Mouse (Mus musculus) spleen, adult 2 months (tissue): Measurements from ENCODE around the gene Ankar. TPM values are rescaled to one million over a fixed set of nuclear protein-coding genes. Genes with fewer than 3 reads are reported as not detected.

ENCODE experiments used
- DNase-seq, 2 experiments: peaks; one replicate each; pipeline versions ENCODE4 v3.0.0 to v3.0.0-alpha.2; 2012 to 2021; ENCODE audit warnings: low spot score in 2 of 2, low read depth in 1 of 2
- H3K27ac ChIP-seq: fragments of 200-500 bp; 2 replicates; pipeline ENCODE4 v1.5.1; 2012; ENCODE audit warnings: low read length, inconsistent platforms; ENCODE audit not compliant: insufficient read depth
- H3K27me3 ChIP-seq: fragments of 200-500 bp; 2 replicates; pipeline ENCODE4 v1.6.1; 2012; ENCODE audit warnings: mild to moderate bottlenecking, moderate library complexity, low read length, inconsistent platforms; ENCODE audit not compliant: control insufficient read depth, insufficient read depth
- H3K36me3 ChIP-seq: fragments of 200-500 bp; 2 replicates; pipeline ENCODE4 v1.6.1; 2012; ENCODE audit warnings: mild to moderate bottlenecking, low read length, inconsistent platforms; ENCODE audit not compliant: control insufficient read depth, insufficient read depth
- H3K4me1 ChIP-seq: fragments of 200-500 bp; 2 replicates; pipeline ENCODE4 v1.6.1; 2011; ENCODE audit warnings: inconsistent platforms; ENCODE audit not compliant: control insufficient read depth, insufficient read depth, insufficient read length
- H3K4me3 ChIP-seq: fragments of 200-500 bp; 2 replicates; pipeline ENCODE4 v1.5.1; 2011; ENCODE audit warnings: mild to moderate bottlenecking, inconsistent platforms; ENCODE audit not compliant: insufficient read depth, insufficient read length; ENCODE audit errors: extremely low read depth
- CTCF ChIP-seq: fragments of 200-500 bp; IDR thresholded peaks from 2 replicates; pipeline ENCODE4 v1.5.1; 2011; ENCODE audit warnings: mild to moderate bottlenecking, inconsistent platforms; ENCODE audit not compliant: insufficient read depth, insufficient read length, insufficient replicate concordance; ENCODE audit errors: extremely low read depth
- POLR2A ChIP-seq: fragments of 200-500 bp; IDR thresholded peaks from 2 replicates; pipeline ENCODE4 v1.6.1; 2011; ENCODE audit warnings: low read depth, low read length, inconsistent platforms
- WGBS: fragments of 180-500 bp; shearing (Covaris S2); methylation state at CpG from one replicate; pipeline ENCODE4 v1.1.7; 2018; 5-methylcytosine and 5-hydroxymethylcytosine counted together
- polyA plus RNA-seq: library from polyadenylated mRNA; depleted of rRNA; stranded (reverse); fragments of >200 nt; gene quantifications from 2 replicates; pipeline ENCODE4 v1.2.3, GENCODE M21; 2012

Ankar gene
- polyA plus RNA-seq, 1 experiment: not detected

DNA sequence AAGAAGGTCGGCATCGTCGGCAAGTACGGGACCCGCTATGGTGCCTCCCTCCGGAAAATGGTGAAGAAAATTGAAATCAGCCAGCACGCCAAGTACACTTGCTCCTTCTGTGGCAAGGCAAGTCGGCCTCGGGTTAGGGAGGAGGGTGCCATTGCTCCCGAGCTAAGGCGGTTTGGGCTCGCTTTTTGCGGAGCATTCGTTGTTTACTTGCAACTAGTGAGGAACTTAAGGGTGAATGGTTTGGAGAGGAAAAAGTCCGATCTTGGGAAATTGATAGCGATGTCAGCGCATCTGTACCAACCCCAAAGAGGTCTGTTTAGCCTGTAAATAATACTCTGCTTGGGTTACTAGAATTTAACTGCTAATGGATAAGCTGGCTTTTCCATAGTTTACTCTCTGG, 11.3 kb upstream of the Ankar start:
- WGBS: 1% methylated on average over 17 of the region's 17 CpGs
- Histone ChIP-seq H3K27me3 (no peaks in the 10 kb centered on the region), H3K4me1 (no peaks in the 10 kb centered on the region; the same call in 1 of the 2 replicates), H3K36me3 (peaks cover 16% of the 10 kb centered on the region), H3K27ac (peak overlapping the region; percentile 73), H3K4me3 (peak overlapping the region; percentile 76)
- no peak for TF ChIP-seq CTCF
- TF ChIP-seq POLR2A: no peak
- no peak for DNase-seq

DNA sequence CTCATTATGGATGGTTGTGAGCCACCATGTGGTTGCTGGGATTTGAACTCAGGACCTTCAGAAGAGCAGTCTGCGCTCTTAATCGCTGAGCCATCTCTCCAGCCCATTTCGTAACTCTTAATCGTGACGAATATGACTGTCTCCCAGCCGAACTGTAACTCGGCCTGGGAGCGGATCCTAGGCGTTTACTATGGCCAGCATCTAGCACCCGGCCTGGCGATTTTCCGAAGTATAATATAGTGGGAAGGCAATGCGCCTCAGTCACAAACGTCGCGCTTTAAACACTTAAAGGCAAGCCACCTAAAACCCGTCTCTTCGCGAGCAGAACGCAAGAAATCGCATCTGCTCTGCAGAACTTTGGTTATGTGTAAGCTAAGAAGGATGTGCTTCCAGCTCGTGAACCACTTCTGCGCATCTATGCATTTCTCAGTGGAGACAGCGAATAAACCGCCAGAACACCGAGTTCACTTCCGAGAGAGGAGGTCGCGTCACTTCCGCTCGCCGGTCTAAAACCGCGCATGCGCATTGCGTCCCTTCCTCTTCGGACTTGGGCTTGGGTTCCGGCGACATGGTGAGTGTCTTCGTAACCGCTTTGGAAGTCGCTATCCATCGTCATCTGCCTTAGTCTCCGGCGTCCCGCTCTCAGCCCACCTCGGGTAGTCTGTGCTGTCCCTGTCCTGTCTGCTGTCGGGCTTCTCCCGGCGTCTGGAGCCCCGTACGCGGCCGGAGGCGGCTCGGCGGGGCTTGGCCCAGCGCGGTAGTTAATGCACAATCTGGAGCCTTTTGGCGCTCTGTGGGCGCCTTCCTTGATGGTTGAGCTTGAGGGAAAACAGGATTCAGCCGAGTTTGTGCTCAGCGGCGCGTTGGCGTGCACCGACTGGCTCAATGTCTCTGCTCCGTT, 10.6 kb upstream of the Ankar start, which contains the start of gene Rpl37a:
Rpl37a (plus strand) TSS at position 538 of the 901 bp plus-strand sequence.
- Histone ChIP-seq H3K27me3 (no peaks in the 10 kb centered on the region), H3K36me3 (peaks cover 16% of the 10 kb centered on the region), H3K27ac (peak within 1 kb of the TSS; percentile 73), H3K4me1 (no peaks in the 10 kb centered on the region; the same call in 1 of the 2 replicates), H3K4me3 (peak within 1 kb of the TSS; percentile 76)
- TF ChIP-seq POLR2A (peak; percentile 79), CTCF (no peak)
- DNase-seq: peak; percentile 89 to 91
- WGBS: 4% methylated on average over 68 of the region's 68 CpGs

DNA sequence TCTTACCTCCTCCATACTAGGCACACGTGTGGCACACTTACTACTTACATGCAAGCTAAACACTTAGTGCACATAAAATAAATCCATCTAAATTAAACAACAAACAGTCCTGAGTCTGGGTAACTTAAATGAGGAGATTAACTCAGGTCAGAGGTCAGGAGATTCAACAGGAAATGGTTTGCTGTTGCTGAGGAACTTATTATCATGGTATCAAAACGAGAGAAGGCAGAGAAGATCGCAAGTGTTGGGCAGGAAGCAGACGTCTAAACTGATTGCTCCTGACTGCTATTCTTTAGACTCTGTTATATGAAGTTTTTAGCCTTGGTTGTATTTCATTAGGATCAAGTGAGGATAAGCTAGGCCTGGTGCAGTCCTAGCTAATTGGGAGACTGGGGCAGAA, 7.1 kb upstream of the Ankar start:
- Histone ChIP-seq H3K4me3 (no peak overlapping the region), H3K27ac (no peak overlapping the region), H3K4me1 (no peaks in the 10 kb centered on the region; the same call in 1 of the 2 replicates), H3K36me3 (no peaks in the 10 kb centered on the region), H3K27me3 (no peaks in the 10 kb centered on the region)
- no peak for DNase-seq
- 38% methylated on average over 4 of the region's 4 CpGs for WGBS
- TF ChIP-seq POLR2A (no peak), CTCF (no peak)

DNA sequence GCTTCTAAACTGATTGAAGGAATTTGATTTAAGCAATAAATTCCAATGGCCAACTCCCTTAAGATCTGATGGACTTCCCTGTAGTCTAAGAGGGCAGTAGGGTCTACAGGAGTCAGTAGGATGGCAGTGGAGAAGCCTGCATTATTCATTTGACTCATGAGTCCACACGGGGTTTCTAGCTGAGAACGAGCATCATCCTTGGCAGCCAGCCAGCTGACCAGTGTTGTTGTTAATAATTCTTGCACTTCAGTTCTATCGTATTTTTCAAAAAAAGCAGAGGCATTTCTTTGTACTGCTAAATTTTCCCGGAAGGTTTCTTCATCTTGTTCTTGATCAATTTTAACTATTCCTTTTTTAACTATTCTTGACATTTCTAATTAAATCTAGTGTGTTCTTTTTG, 1.7 kb downstream of the Ankar start:
- WGBS: 82% methylated on average over 4 of the region's 4 CpGs
- H3K4me1 ChIP-seq: no peaks in the 10 kb centered on the region
- DNase-seq: no peak
- no peak overlapping the region for H3K4me3 ChIP-seq
- H3K27ac ChIP-seq: no peak overlapping the region
- TF ChIP-seq POLR2A (no peak), CTCF (no peak)
- H3K27me3 ChIP-seq: no peaks in the 10 kb centered on the region
- H3K36me3 ChIP-seq: no peaks in the 10 kb centered on the region

DNA sequence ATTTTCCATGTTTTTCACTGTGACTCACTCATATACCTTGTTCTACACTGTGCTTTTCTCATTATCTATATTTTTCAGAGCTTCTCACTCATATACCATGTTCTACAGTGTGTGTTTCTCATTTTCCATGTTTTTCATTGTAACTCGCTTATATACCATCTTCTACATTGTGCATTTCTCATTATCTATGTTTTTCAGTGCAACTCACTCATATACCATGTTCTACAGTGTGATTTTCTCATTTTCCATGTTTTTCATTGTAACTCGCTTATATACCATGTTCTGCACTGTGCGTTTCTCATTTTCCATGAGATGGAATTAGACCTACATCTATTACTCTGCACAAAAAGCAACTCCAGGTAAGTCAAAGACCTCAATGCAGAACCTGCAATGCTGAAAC, 4.1 kb downstream of the Ankar start:
- TF ChIP-seq CTCF: no peak
- Histone ChIP-seq H3K4me1 (no peaks in the 10 kb centered on the region), H3K27ac (no peak overlapping the region), H3K27me3 (no peaks in the 10 kb centered on the region), H3K4me3 (no peak overlapping the region), H3K36me3 (no peaks in the 10 kb centered on the region)
- DNase-seq: peak in 1 of 2 experiments; percentile 21
- WGBS: 50% methylated on average over 3 of the region's 3 CpGs

DNA sequence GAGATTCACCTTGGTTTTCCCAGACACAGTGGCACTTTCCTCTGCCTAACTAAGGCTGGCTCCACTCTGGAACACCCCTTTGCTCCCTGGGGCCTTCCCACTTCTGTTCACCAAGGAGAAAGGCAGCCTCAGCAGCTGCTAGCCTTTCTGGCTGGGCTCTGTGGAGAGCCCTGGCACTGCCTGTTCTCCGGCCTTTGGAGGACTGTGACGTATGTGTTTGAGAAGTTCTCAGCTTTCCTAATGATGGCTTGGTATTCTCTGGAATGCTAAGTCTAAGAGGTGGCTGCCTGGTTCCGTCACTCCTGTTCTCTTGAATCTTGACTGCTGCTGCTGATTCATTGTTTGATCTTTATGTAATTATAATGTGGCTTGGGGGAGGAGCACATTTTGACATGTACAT, 27.3 kb downstream of the Ankar start:
- H3K27me3 ChIP-seq: no peaks in the 10 kb centered on the region
- no peak overlapping the region for H3K4me3 ChIP-seq
- 84% methylated on average over 3 of the region's 3 CpGs for WGBS
- no peak overlapping the region for H3K27ac ChIP-seq
- H3K4me1 ChIP-seq: no peaks in the 10 kb centered on the region
- no peak for TF ChIP-seq CTCF
- TF ChIP-seq POLR2A: no peak
- no peak for DNase-seq
- no peaks in the 10 kb centered on the region for H3K36me3 ChIP-seq

DNA sequence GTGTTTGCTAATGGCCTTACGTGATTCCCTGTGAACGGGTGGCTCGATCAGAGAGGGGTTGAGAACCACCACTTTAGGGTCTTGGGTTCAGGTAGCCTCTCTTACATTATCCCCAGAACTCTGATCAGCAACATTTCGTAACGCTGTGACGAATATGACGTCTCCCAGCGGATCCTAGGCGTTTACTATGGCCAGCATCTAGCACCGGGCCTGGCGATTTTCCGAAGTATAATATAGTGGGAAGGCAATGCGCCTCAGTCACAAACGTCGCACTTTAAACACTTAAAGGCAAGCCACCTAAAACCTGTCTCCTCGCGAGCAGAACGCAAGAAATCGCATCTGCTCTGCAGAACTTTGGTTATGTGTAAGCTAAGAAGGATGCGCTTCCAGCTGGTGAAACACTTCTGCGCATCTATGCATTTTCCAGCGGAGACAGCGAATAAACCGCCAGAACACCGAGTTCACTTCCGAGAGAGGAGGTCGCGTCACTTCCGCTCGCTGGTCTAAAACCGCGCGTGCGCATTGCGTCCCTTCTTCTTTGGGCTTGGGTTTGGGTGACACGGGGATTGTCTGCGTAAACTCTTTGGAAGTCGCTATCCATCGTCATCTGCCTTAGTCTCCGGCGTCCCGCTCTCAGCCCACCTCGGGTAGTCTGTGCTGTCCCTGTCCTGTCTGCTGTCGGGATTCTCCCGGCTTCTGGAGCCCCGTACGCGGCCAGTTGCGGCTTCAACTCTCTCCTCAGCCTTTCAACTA, 59.5 kb downstream of the Ankar start:
- Histone ChIP-seq H3K27me3 (no peaks in the 10 kb centered on the region), H3K4me1 (no peaks in the 10 kb centered on the region), H3K36me3 (no peaks in the 10 kb centered on the region), H3K27ac (no peak overlapping the region), H3K4me3 (no peak overlapping the region)
- WGBS: 57% methylated on average over 49 of the region's 49 CpGs
- TF ChIP-seq POLR2A: no peak
- TF ChIP-seq CTCF: no peak
- DNase-seq: no peak
